Mouse (Mus musculus) heart, adult 2 months (tissue): ENCODE results near the gene Gm49387.

ENCODE experiments used
- CTCF ChIP-seq: fragments of 200-600 bp; IDR thresholded peaks from 2 replicates; pipeline ENCODE4 v1.8.1; 2022; ENCODE audit warnings: antibody characterized with exemption, mild to moderate bottlenecking, moderate library complexity
- EP300 ChIP-seq: fragments of 200-500 bp; IDR thresholded peaks from 2 replicates; pipeline ENCODE4 v1.6.1; 2011; ENCODE audit warnings: low read depth, low read length, control low read depth; ENCODE audit not compliant: insufficient read depth

- no peak for TF ChIP-seq EP300
- no peak for TF ChIP-seq CTCF
These were observed 63.6 kb downstream of the Gm49387 start for GRCm38 (mm10) chr14:31576846-31577697.
